Mouse (Mus musculus) cortical plate, adult 2 months (tissue): ENCODE measurements around the gene Msx3.

ENCODE experiments used
- CTCF ChIP-seq: fragments of 200-500 bp; IDR thresholded peaks from 2 replicates; pipeline ENCODE4 v1.5.1; 2011; ENCODE audit warnings: mild to moderate bottlenecking, control low read depth, low read length; ENCODE audit not compliant: insufficient read depth; ENCODE audit errors: extremely low read depth
- POLR2A ChIP-seq: fragments of 200-500 bp; IDR thresholded peaks from 2 replicates; pipeline ENCODE4 v1.6.1; 2011; ENCODE audit warnings: mild to moderate bottlenecking, low read length, control low read depth; ENCODE audit not compliant: insufficient read depth; ENCODE audit errors: extremely low read depth

GRCm38 (mm10) chr7:140054124-140054523 lies 5.2 kb upstream of the Msx3 start:
- TF ChIP-seq CTCF (no peak), POLR2A (no peak)
